Mouse (Mus musculus) gastrocnemius, postnatal 14 days (tissue): ENCODE results near the gene Gsdmc3. TPM values are rescaled to one million over a fixed set of nuclear protein-coding genes. Genes with fewer than 3 reads are reported as not detected.
"Not testable (repeated sequence)": the region's sequence is repeated elsewhere in the genome, so short reads cannot be mapped to it uniquely, and the experiment has no call there.

Experiments used
- DNase-seq: peaks from one replicate; pipeline ENCODE4 v3.0.0; 2021; ENCODE audit warnings: mixed read lengths
- intact Hi-C: fragments of 180-260 bp; cut with DNase I; formaldehyde crosslinking; loops from one replicate; pipeline ENCODE4 v1.15.1; 2025; ENCODE audit warnings: low total_unique reads
- long read RNA-seq, 2 experiments: library from polyadenylated mRNA; stranded (forward); transcript quantifications; one replicate each; pipeline ENCODE4 v2.0.0; 2021
- total RNA-seq, 2 experiments: library from RNA; stranded (reverse); gene quantifications; 2 replicates each; pipeline ENCODE4 v1.2.3; 2021

Gene Gsdmc3
- not detected for total RNA-seq
- long read RNA-seq, experiment 1 = 0 reads
- long read RNA-seq, experiment 2 = 0 reads

- intact Hi-C loops, DNase-seq: not testable (repeated sequence)
Observed at GRCm38 (mm10) chr15:63878458-63878857, at the start of gene Gsdmc3. Gsdmc3 (minus strand) TSS chr15:63878558.

DNA sequence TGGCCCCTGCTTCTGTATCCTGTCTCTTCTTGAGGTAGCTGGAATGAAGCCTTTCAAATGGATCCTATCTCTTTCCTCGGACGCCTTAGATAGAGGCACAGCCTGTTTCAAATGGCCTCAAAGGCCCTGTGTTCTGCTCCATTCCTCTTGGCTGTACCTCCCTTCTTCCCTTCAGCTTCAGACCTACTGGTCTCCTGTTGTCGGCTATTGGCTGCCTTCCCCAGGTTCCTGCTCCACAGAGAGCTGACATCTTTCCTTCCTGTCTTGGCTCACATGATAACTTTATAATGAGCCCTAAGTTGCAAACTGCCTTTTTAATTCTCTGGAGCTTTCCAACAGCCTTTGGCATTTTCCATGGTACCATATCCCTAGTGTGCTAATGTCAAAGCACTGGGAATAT, 47.8 kb upstream of the Gsdmc3 start:
- intact Hi-C loops = no loop called here
- DNase-seq = no peak

GRCm38 (mm10) chr15:63924484-63924883, 46.1 kb upstream of the Gsdmc3 start:
- intact Hi-C loops = no loop called here
- no peak for DNase-seq

DNA sequence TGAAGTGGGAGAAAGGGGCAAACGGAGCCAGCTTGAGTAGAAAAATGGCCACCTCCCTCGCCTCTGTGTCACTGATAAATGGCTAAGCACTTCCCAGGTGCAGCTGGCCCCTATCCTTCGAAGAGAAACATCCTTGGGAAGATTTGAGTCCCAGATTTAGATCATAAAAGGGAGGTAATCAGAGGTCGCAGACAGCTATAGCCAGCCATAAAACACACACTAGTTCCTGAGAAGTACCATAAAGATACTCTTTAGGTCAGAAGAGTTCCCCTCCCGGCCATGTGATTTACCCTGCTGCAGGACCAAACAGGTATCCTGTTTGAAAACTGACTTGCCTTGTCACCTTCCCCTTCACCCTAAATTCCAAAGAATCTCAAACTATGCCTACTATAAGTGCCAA, 43.3 kb upstream of the Gsdmc3 start:
- intact Hi-C loops, DNase-seq: not testable (repeated sequence)

DNA sequence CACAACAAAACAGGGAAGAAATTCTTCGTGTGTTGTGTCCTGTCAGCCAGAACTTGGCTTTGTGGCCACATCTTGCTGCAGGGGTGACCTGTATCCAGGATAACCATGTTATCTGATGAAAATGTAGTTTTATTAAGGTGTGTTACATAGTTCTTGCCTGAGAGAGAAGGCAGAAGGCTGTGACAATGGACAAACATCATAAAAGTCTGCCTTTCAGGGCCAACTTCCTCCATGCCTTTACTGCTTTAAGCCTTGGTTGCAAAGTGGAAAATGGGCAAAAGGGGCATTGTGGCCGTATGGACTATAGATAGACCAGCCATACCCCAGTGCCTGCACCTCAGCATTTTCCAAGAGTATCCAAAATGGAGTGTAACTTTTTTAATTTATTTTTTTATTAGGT, 41.4 kb upstream of the Gsdmc3 start:
- intact Hi-C loops, DNase-seq: not testable (repeated sequence)

DNA sequence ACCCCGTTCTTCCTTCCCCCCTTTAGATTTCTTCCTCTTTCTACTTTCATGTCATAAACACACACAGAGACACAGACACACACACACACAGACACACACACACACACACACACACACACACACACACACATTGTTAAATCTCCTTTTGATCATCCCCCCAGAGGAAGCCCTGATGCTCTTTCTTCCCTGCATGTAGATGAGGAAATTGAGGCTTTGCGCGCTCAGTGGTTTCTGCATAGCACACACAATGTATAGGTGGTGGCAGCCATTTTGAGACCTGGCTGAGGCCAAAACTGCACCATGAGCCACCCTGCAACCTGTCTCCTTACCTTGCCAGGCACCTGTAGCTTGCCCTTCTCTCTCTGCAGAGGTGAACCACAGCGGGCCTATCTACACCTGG, 38.2 kb upstream of the Gsdmc3 start:
- DNase-seq, intact Hi-C loops: not testable (repeated sequence)

DNA sequence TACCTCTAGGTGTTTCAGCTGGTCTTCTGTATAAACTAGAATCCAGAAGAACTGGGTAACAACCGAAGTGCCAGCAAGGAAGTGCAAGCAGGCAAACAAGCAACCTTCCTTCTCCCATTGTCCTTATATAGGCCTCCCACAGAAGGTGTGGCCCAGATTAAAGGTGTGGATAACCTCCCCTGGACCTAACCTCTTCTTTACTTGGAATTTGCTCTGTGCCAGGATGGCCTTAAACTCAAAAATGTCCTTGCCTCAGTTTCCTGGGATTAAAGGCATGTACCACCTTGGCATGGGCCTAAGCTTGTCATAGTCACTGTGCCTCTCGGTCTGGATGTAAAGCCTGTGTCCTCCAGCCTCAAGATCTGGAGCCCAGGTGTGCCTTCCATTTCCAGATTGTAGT, 33.8 kb upstream of the Gsdmc3 start, which contains the start of gene Gsdmc4:
Gsdmc4 (minus strand) TSS at position 101 of the 400 bp plus-strand sequence.
- intact Hi-C loops = not testable (repeated sequence)

DNA sequence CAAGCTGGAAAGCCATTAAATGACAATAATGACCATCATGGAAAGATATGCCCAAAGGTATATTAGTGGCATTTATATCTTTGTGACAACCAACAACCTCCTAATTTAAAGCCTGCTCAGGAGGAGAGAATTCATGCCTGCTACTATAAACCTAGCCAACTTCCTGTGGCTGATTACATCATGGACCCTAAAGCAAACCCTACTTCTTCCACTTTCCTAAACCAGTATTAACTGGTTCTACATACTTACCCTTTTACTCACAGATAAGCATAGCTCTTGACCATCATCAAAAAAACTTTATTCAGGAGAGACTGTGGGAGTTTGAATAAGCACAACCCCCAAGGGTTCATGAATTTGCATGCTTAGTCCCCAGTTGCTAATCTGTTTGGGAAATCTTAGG, 31.5 kb upstream of the Gsdmc3 start:
- intact Hi-C loops, DNase-seq: not testable (repeated sequence)

More for the DNA sequence above, 33.8 kb upstream of the Gsdmc3 start, which contains the start of gene Gsdmc4:
- not testable (repeated sequence) for DNase-seq

- intact Hi-C loops, DNase-seq: not testable (repeated sequence)
Observed at GRCm38 (mm10) chr15:63895560-63896353, 17.4 kb upstream of the Gsdmc3 start.

DNA sequence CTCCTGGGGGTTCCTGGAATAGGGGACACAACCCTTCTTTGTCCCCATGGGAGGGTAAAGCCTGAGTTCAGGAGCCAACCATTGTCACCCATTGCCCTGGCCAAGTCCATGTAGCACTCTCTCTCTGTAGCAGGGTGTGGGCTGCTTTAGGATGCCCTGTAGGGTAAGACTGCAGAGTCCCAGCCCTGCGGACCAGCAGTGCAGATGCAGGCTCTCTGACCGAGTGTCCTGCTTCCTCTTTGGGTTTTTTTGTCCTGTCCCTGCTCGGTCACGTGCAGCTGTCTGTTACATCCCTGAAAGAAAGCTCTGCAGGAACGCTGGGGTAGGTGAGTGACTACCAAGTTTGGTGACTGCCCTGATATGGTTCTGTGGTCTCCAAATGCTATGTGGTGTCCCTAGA, 10.1 kb upstream of the Gsdmc3 start:
- DNase-seq, intact Hi-C loops: not testable (repeated sequence)

GRCm38 (mm10) chr15:63887949-63888348, 9.6 kb upstream of the Gsdmc3 start:
- intact Hi-C loops = not testable (repeated sequence)

GRCm38 (mm10) chr15:63876160-63876559, 2.2 kb downstream of the Gsdmc3 start:
- DNase-seq, intact Hi-C loops: not testable (repeated sequence)

More at GRCm38 (mm10) chr15:63887949-63888348, 9.6 kb upstream of the Gsdmc3 start:
- DNase-seq = not testable (repeated sequence)

DNA sequence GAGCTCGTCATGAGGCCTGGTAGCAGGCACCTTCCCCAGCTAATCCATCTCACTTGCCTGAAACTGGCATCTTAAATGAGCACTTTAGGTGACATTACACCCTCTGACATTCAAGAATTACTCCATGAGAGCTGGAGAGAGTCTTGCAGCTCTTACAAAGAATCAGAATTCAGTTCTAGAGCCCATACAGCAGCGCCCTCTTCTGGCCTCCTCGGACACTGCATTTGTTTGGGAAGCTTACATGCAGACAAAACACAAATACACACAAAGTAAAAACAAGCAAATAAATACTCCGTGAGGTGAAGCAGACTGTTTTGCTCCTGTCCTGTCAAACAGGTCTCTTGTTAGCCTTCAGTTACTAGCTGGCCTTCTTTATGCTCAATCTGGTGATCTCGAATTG, 16.4 kb downstream of the Gsdmc3 start:
- DNase-seq, intact Hi-C loops: not testable (repeated sequence)

Other genes starting within 250 kb of the Gsdmc3 start
- not detected for gene Gsdmc2, start 33.4 kb downstream of the Gsdmc3 start, total RNA-seq
- gene Gsdmc4, start 33.7 kb upstream of the Gsdmc3 start, total RNA-seq = not detected
- 10 to 100 TPM; 41.6 to 48.7 TPM for gene Fam49b, start 181.9 kb upstream of the Gsdmc3 start, total RNA-seq